In the genomic region with DNA sequence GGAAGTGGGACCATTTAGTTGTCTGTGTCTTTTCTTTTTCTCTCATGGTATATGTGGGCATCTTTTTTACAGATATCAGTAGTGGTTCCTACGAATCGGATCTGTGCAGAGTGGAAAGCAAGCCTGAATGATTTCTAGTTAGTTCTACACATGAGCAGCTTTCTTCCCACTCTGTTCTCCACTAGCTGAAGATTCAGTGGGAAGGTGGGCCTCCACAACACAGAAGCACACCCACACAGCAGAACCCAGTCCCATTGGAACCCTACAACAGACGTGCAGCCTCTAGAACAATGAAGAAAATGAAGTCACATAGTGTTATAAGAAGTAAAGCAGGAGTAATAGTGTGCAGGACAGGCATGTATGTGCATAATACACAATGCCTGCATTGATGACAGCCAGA, we compare ENCODE assay signal across 10 mouse cellular contexts.
"Had no signal": no experiment of that assay in that cellular context is flagged by ENCODE, and none has a peak within 500 bp of the region (broad histone marks: within the 10 kb centered on the region; RNA-seq: fewer than 3 reads in every experiment).

No protein-coding gene starts in this region.

- ATAC-seq: intestine, postnatal 0 days; liver, postnatal 0 days; lung, postnatal 0 days; midbrain, embryonic 15.5 days had no signal

- DNase-seq: kidney, adult 2 months; kidney, postnatal 10 days; kidney, postnatal 36 days; liver, postnatal 0 days; lung, embryonic 14.5 days; spleen, adult 18-20 months; thymus, postnatal 25 days had no signal
